Mouse (Mus musculus) heart, adult 2 months (tissue): ENCODE data around the gene Catsperg1.

Experiments
- CTCF ChIP-seq: fragments of 200-600 bp; IDR thresholded peaks from 2 replicates; pipeline ENCODE4 v1.8.1; 2022; ENCODE audit warnings: antibody characterized with exemption, mild to moderate bottlenecking, moderate library complexity
- EP300 ChIP-seq: fragments of 200-500 bp; IDR thresholded peaks from 2 replicates; pipeline ENCODE4 v1.6.1; 2011; ENCODE audit warnings: low read depth, low read length, control low read depth; ENCODE audit not compliant: insufficient read depth
- POLR2A ChIP-seq: fragments of 200-500 bp; IDR thresholded peaks from 2 replicates; pipeline ENCODE4 v1.6.1; 2011; ENCODE audit warnings: mild to moderate bottlenecking, low read depth, low read length, control low read depth; ENCODE audit not compliant: insufficient read depth

- TF ChIP-seq POLR2A (no peak), CTCF (no peak), EP300 (no peak)
Observed at GRCm38 (mm10) chr7:29230560-29230959, 16.7 kb upstream of the Catsperg1 start.
